Mouse (Mus musculus) liver, postnatal 0 days (tissue): ENCODE measurements around the gene Srrt. TPM values are rescaled to one million over a fixed set of nuclear protein-coding genes. Genes with fewer than 3 reads are reported as not detected.

Experiments used
- ATAC-seq: fragments of 200-750 bp; cut with Nextera tagmentation; 2 replicates; pipeline ENCODE4 v1.8.0; 2017; ENCODE audit warnings: mild to moderate bottlenecking, moderate library complexity
- DNase-seq: peaks from one replicate; pipeline ENCODE4 v3.0.0-alpha.2; 2016
- H3K27ac ChIP-seq: fragments of 300-500 bp; sonication (generic); 2 replicates; pipeline ENCODE4 v1.5.1; 2014; ENCODE audit warnings: antibody characterized with exemption, moderate library complexity, mild to moderate bottlenecking, low read depth
- H3K27me3 ChIP-seq: fragments of 300-500 bp; sonication (generic); 2 replicates; pipeline ENCODE4 v1.6.1; 2014; ENCODE audit warnings: low read length, control low read depth, mixed read lengths; ENCODE audit not compliant: insufficient read depth
- H3K36me3 ChIP-seq: fragments of 300-500 bp; sonication (generic); replicated peaks from 2 replicates; pipeline ENCODE4 v1.6.1; 2014; ENCODE audit warnings: mild to moderate bottlenecking, control low read depth, low read length, moderate library complexity, mixed read lengths; ENCODE audit not compliant: insufficient read depth
- H3K4me1 ChIP-seq: fragments of 300-500 bp; sonication (generic); 2 replicates; pipeline ENCODE4 v1.6.1; 2014; ENCODE audit warnings: antibody characterized with exemption, mild to moderate bottlenecking, control low read depth; ENCODE audit not compliant: insufficient read depth
- H3K4me2 ChIP-seq: fragments of 300-500 bp; sonication (generic); 2 replicates; pipeline ENCODE4 v1.6.1; 2014; ENCODE audit warnings: low read depth, mild to moderate bottlenecking, low read length, moderate library complexity, mixed read lengths
- H3K4me3 ChIP-seq: fragments of 300-500 bp; sonication (generic); 2 replicates; pipeline ENCODE4 v1.5.1; 2014; ENCODE audit warnings: low read depth, low read length
- H3K9ac ChIP-seq: fragments of 300-500 bp; sonication (generic); replicated peaks from 2 replicates; pipeline ENCODE4 v1.6.1; 2014; ENCODE audit warnings: mild to moderate bottlenecking, moderate library complexity
- H3K9me3 ChIP-seq: fragments of 300-500 bp; sonication (generic); 2 replicates; pipeline ENCODE4 v1.6.1; 2016; ENCODE audit warnings: mild to moderate bottlenecking, control low read depth, low read length, mixed read lengths
- CTCF ChIP-seq: sonication (generic); IDR thresholded peaks from 2 replicates; pipeline ENCODE4 v1.5.1; 2016; ENCODE audit warnings: antibody characterized with exemption, low read depth
- EP300 ChIP-seq: IDR thresholded peaks from 2 replicates; pipeline ENCODE4 v1.6.1; 2016; ENCODE audit warnings: antibody characterized with exemption, low read depth, mild to moderate bottlenecking
- WGBS: fragments of 180-500 bp; shearing (Covaris S2); extraction: QIAGEN DNeasy Blood & Tissue Kit; methylation state at CpG from one replicate; pipeline ENCODE4 v1.1.7; 2014; ENCODE audit not compliant: insufficient replicate concordance; 5-methylcytosine and 5-hydroxymethylcytosine counted together
- polyA plus RNA-seq: library from polyadenylated mRNA; unstranded; fragments of >200 nt; fragmentation: Nextera tagmentation; extraction: Ambion mirVana; gene quantifications from 2 replicates; pipeline ENCODE4 v1.2.1, GENCODE M21; 2015

The Srrt gene
- polyA plus RNA-seq, 1 experiment from 2014 or later: 28.2 TPM

GRCm38 (mm10) chr5:137295712-137296111 lies 11.8 kb downstream of the Srrt start:
- no peak for TF ChIP-seq CTCF
- no peak for TF ChIP-seq EP300
- DNase-seq (no peak), ATAC-seq (no peak)
- Histone ChIP-seq H3K4me1 (peaks cover 26% of the 10 kb centered on the region), H3K4me2 (0 out of 2 replicates have a peak overlapping the region, but pooled peaks have one; percentile 99), H3K9ac (no peak overlapping the region), H3K9me3 (no peaks in the 10 kb centered on the region), H3K27me3 (no peaks in the 10 kb centered on the region), H3K4me3 (no peak overlapping the region), H3K27ac (no peak overlapping the region), H3K36me3 (peaks cover 55% of the 10 kb centered on the region)
- 92% methylated on average over 15 of the region's 15 CpGs for WGBS

- Histone ChIP-seq H3K27ac (peak overlapping the region; percentile 95), H3K36me3 (peaks cover 51% of the 10 kb centered on the region), H3K9me3 (no peaks in the 10 kb centered on the region), H3K4me3 (peak overlapping the region; percentile 62), H3K4me1 (peaks cover 26% of the 10 kb centered on the region), H3K27me3 (no peaks in the 10 kb centered on the region), H3K9ac (peak overlapping the region; percentile 81), H3K4me2 (peak overlapping the region; percentile 99)
- no peak for TF ChIP-seq CTCF
- TF ChIP-seq EP300: no peak
- ATAC-seq: no peak
- WGBS: 67% methylated on average over 9 of the region's 9 CpGs
- no peak for DNase-seq
These were observed 12.2 kb downstream of the Srrt start for GRCm38 (mm10) chr5:137295296-137295695.

GRCm38 (mm10) chr5:137294744-137295093 lies 12.8 kb downstream of the Srrt start:
- Histone ChIP-seq H3K4me1 (peaks cover 29% of the 10 kb centered on the region), H3K36me3 (peaks cover 45% of the 10 kb centered on the region), H3K9me3 (no peaks in the 10 kb centered on the region), H3K9ac (peak overlapping the region; percentile 81), H3K27ac (peak overlapping the region; percentile 95), H3K4me3 (peak overlapping the region; percentile 62), H3K27me3 (peaks cover 5% of the 10 kb centered on the region; the same call in 1 of the 2 replicates), H3K4me2 (peak overlapping the region; percentile 99)
- DNase-seq: no peak
- peak; percentile 26 for ATAC-seq
- 16% methylated on average over 18 of the region's 18 CpGs for WGBS
- no peak for TF ChIP-seq CTCF
- no peak for TF ChIP-seq EP300

GRCm38 (mm10) chr5:137293839-137294743 lies 13.4 kb downstream of the Srrt start, which contains the start of gene Ufsp1:
Gene Ufsp1, plus strand, starts transcription at chr5:137294629.
- peak within 1 kb of the TSS; percentile 99 for H3K4me2 ChIP-seq
- peaks cover 29% of the 10 kb centered on the region for H3K4me1 ChIP-seq
- H3K9ac ChIP-seq: peak within 1 kb of the TSS; percentile 81
- WGBS: under 1% methylated on average over 52 of the region's 52 CpGs
- H3K27me3 ChIP-seq: peaks cover 11% of the 10 kb centered on the region
- no peaks in the 10 kb centered on the region for H3K9me3 ChIP-seq
- peak within 1 kb of the TSS; percentile 62 for H3K4me3 ChIP-seq
- ATAC-seq: peak; percentile 77
- peak; percentile 96 for DNase-seq
- peaks cover 39% of the 10 kb centered on the region for H3K36me3 ChIP-seq
- TF ChIP-seq CTCF (no peak), EP300 (peak; percentile 49; the same call in 1 of the 2 replicates)
- peak within 1 kb of the TSS; percentile 95 for H3K27ac ChIP-seq

DNA sequence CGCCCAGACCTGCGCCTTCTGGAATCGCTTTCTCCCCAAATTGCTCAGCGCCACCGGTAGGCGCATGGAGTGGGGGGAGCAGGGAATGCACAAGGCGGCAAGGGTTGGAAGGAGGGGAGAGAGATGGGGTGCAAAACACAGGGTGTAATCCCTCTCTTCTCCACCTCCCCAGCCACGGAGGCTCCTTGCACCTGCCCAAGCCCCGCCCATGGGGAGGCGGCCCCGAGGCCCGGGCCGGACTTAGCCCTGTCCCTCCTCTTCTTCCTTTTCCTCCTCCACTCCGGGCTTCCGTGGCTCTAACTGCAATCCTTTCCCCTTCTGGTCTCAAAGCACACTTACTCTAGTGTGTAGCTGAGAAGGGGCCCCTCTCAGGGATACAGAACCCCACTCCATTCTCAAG lies 14.2 kb downstream of the Srrt start:
- Histone ChIP-seq H3K9me3 (no peaks in the 10 kb centered on the region), H3K4me1 (peaks cover 32% of the 10 kb centered on the region), H3K4me2 (peak overlapping the region; percentile 99), H3K4me3 (peak overlapping the region; percentile 62), H3K27ac (peak overlapping the region; percentile 95), H3K36me3 (peaks cover 31% of the 10 kb centered on the region), H3K27me3 (peaks cover 18% of the 10 kb centered on the region), H3K9ac (peak overlapping the region; percentile 81)
- TF ChIP-seq CTCF (no peak; the same call in 1 of the 2 replicates), EP300 (no peak)
- peak; percentile 18 for ATAC-seq
- DNase-seq: peak; percentile 90
- 0% methylated on average over 15 of the region's 15 CpGs for WGBS

DNA sequence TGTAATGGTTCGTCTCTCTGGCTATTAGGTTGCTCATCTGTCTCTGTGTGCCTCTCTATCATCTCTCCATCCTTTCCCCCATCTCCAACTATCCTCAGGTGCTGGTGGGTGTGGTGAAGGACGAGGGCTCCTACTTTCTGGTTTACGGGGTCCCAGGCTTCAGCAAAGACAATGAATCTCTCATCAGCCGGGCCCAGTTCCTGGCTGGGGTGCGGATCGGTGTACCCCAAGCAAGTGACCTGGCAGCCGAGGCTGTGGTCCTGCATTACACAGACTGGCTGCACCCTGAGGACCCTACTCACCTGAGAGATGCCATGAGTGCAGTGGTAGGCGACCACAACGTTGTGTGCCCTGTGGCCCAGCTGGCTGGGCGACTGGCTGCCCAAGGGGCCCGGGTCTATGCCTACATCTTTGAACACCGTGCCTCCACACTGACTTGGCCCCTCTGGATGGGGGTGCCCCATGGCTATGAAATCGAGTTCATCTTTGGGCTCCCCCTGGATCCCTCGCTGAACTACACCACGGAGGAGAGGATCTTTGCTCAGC lies 16.0 kb downstream of the Srrt start:
- Histone ChIP-seq H3K27ac (peak overlapping the region; percentile 4; the same call in 1 of the 2 replicates), H3K4me2 (peak overlapping the region; percentile 99), H3K4me1 (peaks cover 44% of the 10 kb centered on the region), H3K27me3 (peaks cover 31% of the 10 kb centered on the region), H3K36me3 (peaks cover 13% of the 10 kb centered on the region), H3K4me3 (peak overlapping the region; percentile 62), H3K9me3 (no peaks in the 10 kb centered on the region), H3K9ac (peak overlapping the region; percentile 83)
- TF ChIP-seq CTCF (no peak), EP300 (no peak)
- 72% methylated on average over 15 of the region's 15 CpGs for WGBS
- ATAC-seq: no peak
- no peak for DNase-seq
